Mouse (Mus musculus): ENCODE data around the gene Ccdc63.

GRCm38 (mm10) chr5:122116243-122116642 lies 24.4 kb downstream of the Ccdc63 start:
- TF ChIP-seq POLR2A (IDR thresholded peaks at IDR 0.05; ENCODE audit: insufficient read depth, low read depth, low read length) (no peak), CTCF (IDR thresholded peaks at IDR 0.05; ENCODE audit: insufficient read depth, low read depth, low read length) (no peak)

Measured in olfactory bulb, adult 2 months (tissue).